Mouse (Mus musculus) retina, postnatal 7 days (tissue): Measurements from ENCODE around the gene Gm10271.

ENCODE experiments used
- DNase-seq: peaks from one replicate; pipeline ENCODE4 v3.0.0-alpha.2; 2012; ENCODE audit warnings: low read depth, low spot score

Gm10271 gene

GRCm38 (mm10) chr10:116972509-116972908 is at the start of gene Gm10271:
TSS of gene Gm10271 (minus strand) at chr10:116972609.
- DNase-seq, result no peak

- DNase-seq, result no peak
These were observed 48.8 kb upstream of the Gm10271 start for GRCm38 (mm10) chr10:117021020-117021754.

GRCm38 (mm10) chr10:117018281-117018840 is 46.0 kb upstream of the Gm10271 start:
- no peak for DNase-seq

- DNase-seq, result no peak
These were observed 42.2 kb upstream of the Gm10271 start for GRCm38 (mm10) chr10:117014565-117014964.

- peak; percentile 29 for DNase-seq
These were observed 41.4 kb upstream of the Gm10271 start for GRCm38 (mm10) chr10:117013689-117014390.

GRCm38 (mm10) chr10:117011047-117011446 is 38.6 kb upstream of the Gm10271 start:
- DNase-seq, result no peak

GRCm38 (mm10) chr10:117009691-117010090 is 37.3 kb upstream of the Gm10271 start:
- no peak for DNase-seq

- no peak for DNase-seq
These were observed 33.5 kb upstream of the Gm10271 start for GRCm38 (mm10) chr10:117005707-117006464.

- no peak for DNase-seq
These were observed 32.3 kb upstream of the Gm10271 start for GRCm38 (mm10) chr10:117004695-117005094.

GRCm38 (mm10) chr10:117000975-117001374 is 28.6 kb upstream of the Gm10271 start:
- DNase-seq, result no peak

GRCm38 (mm10) chr10:116998716-116999455 is 26.5 kb upstream of the Gm10271 start:
- DNase-seq, result no peak

- DNase-seq, result no peak
These were observed 23.8 kb upstream of the Gm10271 start for GRCm38 (mm10) chr10:116996236-116996600.

GRCm38 (mm10) chr10:116995584-116996235 is 23.3 kb upstream of the Gm10271 start:
- no peak for DNase-seq

GRCm38 (mm10) chr10:116995162-116995561 is 22.8 kb upstream of the Gm10271 start:
- DNase-seq, result no peak

GRCm38 (mm10) chr10:116993971-116994370 is 21.6 kb upstream of the Gm10271 start:
- no peak for DNase-seq

- DNase-seq, result no peak
These were observed 14.1 kb upstream of the Gm10271 start, which contains the start of gene Best3 for GRCm38 (mm10) chr10:116986264-116987082. TSS of gene Best3 (plus strand) at chr10:116986314.

GRCm38 (mm10) chr10:116984836-116985235 is 12.4 kb upstream of the Gm10271 start:
- DNase-seq, result no peak

GRCm38 (mm10) chr10:116982526-116982925 is 10.1 kb upstream of the Gm10271 start:
- DNase-seq, result no peak

GRCm38 (mm10) chr10:116980888-116981287 is 8.5 kb upstream of the Gm10271 start:
- no peak for DNase-seq

GRCm38 (mm10) chr10:116980273-116980672 is 7.9 kb upstream of the Gm10271 start:
- DNase-seq, result no peak
